Mouse (Mus musculus): ENCODE measurements around the gene Ttll5. TPM values are rescaled to one million over a fixed set of nuclear protein-coding genes. Genes with fewer than 3 reads are reported as not detected.

Ttll5 gene
- polyA plus RNA-seq, 1 experiment = 230 TPM

- peak overlapping the region; percentile 27; the same call in 1 of the 2 replicates for H3K27ac ChIP-seq (ENCODE audit: control insufficient read depth, insufficient read depth, low read depth, low read length)
- peak overlapping the region; percentile 9 for H3K4me3 ChIP-seq (ENCODE audit: control insufficient read depth, low read depth, low read length)
- no peaks in the 10 kb centered on the region for H3K36me3 ChIP-seq (ENCODE audit: control insufficient read depth, insufficient read depth, low read length)
- peaks cover 5% of the 10 kb centered on the region; the same call in 1 of the 2 replicates for H3K27me3 ChIP-seq (ENCODE audit: control insufficient read depth, insufficient read depth, low read length)
- H3K4me1 ChIP-seq (ENCODE audit: control insufficient read depth, insufficient read depth, low read length) = peaks cover 16% of the 10 kb centered on the region
- TF ChIP-seq CTCF (IDR thresholded peaks at IDR 0.05; ENCODE audit: control insufficient read depth, insufficient read depth, insufficient replicate concordance, low read depth, low read length) (no peak), POLR2A (IDR thresholded peaks at IDR 0.05; ENCODE audit: control insufficient read depth, low read depth, low read length) (no peak)
These were observed 252.9 kb downstream of the Ttll5 start for GRCm38 (mm10) chr12:86077322-86077721.

- no peaks in the 10 kb centered on the region for H3K36me3 ChIP-seq (ENCODE audit: control insufficient read depth, insufficient read depth, low read length)
- H3K27ac ChIP-seq (ENCODE audit: control insufficient read depth, insufficient read depth, low read depth, low read length) = peak overlapping the region; percentile 27; the same call in 1 of the 2 replicates
- H3K4me1 ChIP-seq (ENCODE audit: control insufficient read depth, insufficient read depth, low read length) = peaks cover 19% of the 10 kb centered on the region
- H3K27me3 ChIP-seq (ENCODE audit: control insufficient read depth, insufficient read depth, low read length) = peaks cover 5% of the 10 kb centered on the region; the same call in 1 of the 2 replicates
- TF ChIP-seq POLR2A (IDR thresholded peaks at IDR 0.05; ENCODE audit: control insufficient read depth, low read depth, low read length) (no peak), CTCF (IDR thresholded peaks at IDR 0.05; ENCODE audit: control insufficient read depth, insufficient read depth, insufficient replicate concordance, low read depth, low read length) (no peak)
- H3K4me3 ChIP-seq (ENCODE audit: control insufficient read depth, low read depth, low read length) = peak overlapping the region; percentile 9
These were observed 253.3 kb downstream of the Ttll5 start for GRCm38 (mm10) chr12:86077736-86078135.

- TF ChIP-seq CTCF (IDR thresholded peaks at IDR 0.05; ENCODE audit: control insufficient read depth, insufficient read depth, insufficient replicate concordance, low read depth, low read length) (no peak), POLR2A (IDR thresholded peaks at IDR 0.05; ENCODE audit: control insufficient read depth, low read depth, low read length) (no peak)
- Histone ChIP-seq H3K4me1 (ENCODE audit: control insufficient read depth, insufficient read depth, low read length) (peaks cover 22% of the 10 kb centered on the region), H3K27ac (ENCODE audit: control insufficient read depth, insufficient read depth, low read depth, low read length) (peak overlapping the region; percentile 64; the same call in 1 of the 2 replicates), H3K4me3 (ENCODE audit: control insufficient read depth, low read depth, low read length) (peak overlapping the region; percentile 90), H3K36me3 (ENCODE audit: control insufficient read depth, insufficient read depth, low read length) (no peaks in the 10 kb centered on the region), H3K27me3 (ENCODE audit: control insufficient read depth, insufficient read depth, low read length) (peaks cover 5% of the 10 kb centered on the region; the same call in 1 of the 2 replicates)
These were observed 253.7 kb downstream of the Ttll5 start for GRCm38 (mm10) chr12:86078176-86078552.

DNA sequence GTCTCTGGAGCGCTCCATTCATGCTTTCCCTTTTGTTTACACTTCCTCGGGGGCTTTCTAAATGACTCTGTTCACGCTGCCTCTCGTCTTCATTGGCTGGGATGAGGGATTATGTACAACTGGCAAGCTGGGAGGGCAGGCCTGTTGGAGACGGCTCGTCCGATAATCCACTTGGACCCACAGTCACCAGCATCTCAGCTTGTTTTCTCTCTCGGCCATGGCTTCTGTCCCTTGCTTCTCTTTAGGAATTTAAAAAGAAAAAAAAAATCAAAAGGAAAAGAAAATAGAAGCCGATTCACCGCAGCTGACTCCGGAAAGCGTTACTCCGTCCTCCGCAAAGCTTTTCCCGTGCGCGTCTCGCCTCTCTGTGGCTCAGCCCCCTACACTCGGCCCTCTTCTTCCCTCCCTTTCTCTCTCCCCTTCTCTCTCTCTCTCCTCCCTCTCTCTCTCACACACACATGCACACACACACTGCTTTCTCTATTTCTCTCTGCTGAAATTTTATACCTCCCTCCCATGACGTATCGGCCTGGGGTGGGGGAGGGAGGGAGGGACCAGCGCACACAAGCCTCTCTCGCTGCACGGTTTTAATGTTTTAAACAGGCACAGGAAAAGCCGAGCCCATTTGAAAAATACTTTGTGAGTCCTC is 254.2 kb downstream of the Ttll5 start, which contains the start of gene Tgfb3:
TSS of gene Tgfb3 (minus strand) at position 489 of the 649 bp plus-strand sequence.
- peak within 1 kb of the TSS; percentile 90 for H3K4me3 ChIP-seq (ENCODE audit: control insufficient read depth, low read depth, low read length)
- H3K27ac ChIP-seq (ENCODE audit: control insufficient read depth, insufficient read depth, low read depth, low read length) = peak within 1 kb of the TSS; percentile 84
- H3K4me1 ChIP-seq (ENCODE audit: control insufficient read depth, insufficient read depth, low read length) = peaks cover 22% of the 10 kb centered on the region
- H3K27me3 ChIP-seq (ENCODE audit: control insufficient read depth, insufficient read depth, low read length) = peaks cover 5% of the 10 kb centered on the region; the same call in 1 of the 2 replicates
- H3K36me3 ChIP-seq (ENCODE audit: control insufficient read depth, insufficient read depth, low read length) = no peaks in the 10 kb centered on the region
- no peak for TF ChIP-seq CTCF (IDR thresholded peaks at IDR 0.05; ENCODE audit: control insufficient read depth, insufficient read depth, insufficient replicate concordance, low read depth, low read length)
- no peak for TF ChIP-seq POLR2A (IDR thresholded peaks at IDR 0.05; ENCODE audit: control insufficient read depth, low read depth, low read length)

DNA sequence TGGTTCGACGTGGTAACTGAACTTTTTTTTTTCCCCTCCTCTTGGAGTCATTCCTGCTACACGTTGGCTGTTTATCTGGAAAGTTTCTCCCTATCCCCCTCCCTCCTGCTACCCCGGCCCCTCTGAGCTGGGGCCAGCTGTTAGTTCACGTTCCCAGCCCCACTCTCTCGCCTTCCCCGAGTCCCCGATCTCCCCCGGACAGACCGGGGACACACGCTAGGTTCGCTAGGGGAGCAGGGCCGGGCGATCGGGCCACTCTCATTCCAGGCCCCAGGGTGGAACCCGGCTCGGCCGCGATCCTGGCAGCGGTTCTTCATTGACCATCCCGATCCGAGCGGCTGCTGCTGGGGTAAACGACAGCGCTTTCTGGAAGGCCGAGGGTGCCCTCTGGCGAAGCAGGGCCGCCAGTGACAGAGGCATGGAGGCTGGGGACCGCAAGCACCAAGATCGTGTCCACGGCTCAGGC is 254.8 kb downstream of the Ttll5 start:
- H3K27me3 ChIP-seq (ENCODE audit: control insufficient read depth, insufficient read depth, low read length) = peaks cover 5% of the 10 kb centered on the region; the same call in 1 of the 2 replicates
- peak overlapping the region; percentile 90 for H3K4me3 ChIP-seq (ENCODE audit: control insufficient read depth, low read depth, low read length)
- H3K27ac ChIP-seq (ENCODE audit: control insufficient read depth, insufficient read depth, low read depth, low read length) = peak overlapping the region; percentile 84
- H3K36me3 ChIP-seq (ENCODE audit: control insufficient read depth, insufficient read depth, low read length) = no peaks in the 10 kb centered on the region
- H3K4me1 ChIP-seq (ENCODE audit: control insufficient read depth, insufficient read depth, low read length) = peaks cover 22% of the 10 kb centered on the region
- TF ChIP-seq CTCF (IDR thresholded peaks at IDR 0.05; ENCODE audit: control insufficient read depth, insufficient read depth, insufficient replicate concordance, low read depth, low read length) (peak; percentile 67; the same call in 1 of the 2 replicates), POLR2A (IDR thresholded peaks at IDR 0.05; ENCODE audit: control insufficient read depth, low read depth, low read length) (no peak)

DNA sequence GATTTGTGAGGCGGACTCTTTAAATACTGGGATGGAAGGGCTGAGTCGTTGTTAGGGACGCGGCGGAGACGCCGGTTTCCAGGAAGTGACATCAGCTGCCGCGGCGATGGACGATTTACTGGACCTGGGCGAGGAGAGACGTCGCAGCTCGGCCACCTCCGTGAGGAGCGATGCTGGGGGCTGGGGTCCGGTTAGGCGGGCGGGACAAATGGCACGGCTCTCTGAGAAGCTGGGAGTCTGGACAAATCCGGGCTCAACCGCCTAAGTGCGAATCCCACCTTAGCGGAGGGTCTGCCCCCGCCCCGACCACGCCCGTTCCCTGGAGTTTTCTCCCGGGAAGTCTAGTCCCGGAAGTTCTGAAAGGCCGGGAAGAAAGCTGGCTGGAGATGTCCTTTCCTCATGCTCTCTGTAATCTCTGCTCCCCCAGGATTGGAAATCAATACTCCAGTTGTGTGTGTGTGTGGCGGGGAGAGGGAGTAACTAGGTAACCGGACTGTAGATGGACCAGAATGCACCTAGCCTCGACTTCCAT is 258.1 kb downstream of the Ttll5 start, which contains the start of gene Ift43:
TSS of gene Ift43 (plus strand) at position 61 of the 532 bp plus-strand sequence.
- H3K4me1 ChIP-seq (ENCODE audit: control insufficient read depth, insufficient read depth, low read length) = peaks cover 26% of the 10 kb centered on the region
- TF ChIP-seq POLR2A (IDR thresholded peaks at IDR 0.05; ENCODE audit: control insufficient read depth, low read depth, low read length) (peak; percentile 84; the same call in 1 of the 2 replicates), CTCF (IDR thresholded peaks at IDR 0.05; ENCODE audit: control insufficient read depth, insufficient read depth, insufficient replicate concordance, low read depth, low read length) (no peak)
- peak within 1 kb of the TSS; percentile 88 for H3K27ac ChIP-seq (ENCODE audit: control insufficient read depth, insufficient read depth, low read depth, low read length)
- peaks cover 2% of the 10 kb centered on the region for H3K36me3 ChIP-seq (ENCODE audit: control insufficient read depth, insufficient read depth, low read length)
- H3K27me3 ChIP-seq (ENCODE audit: control insufficient read depth, insufficient read depth, low read length) = peaks cover 5% of the 10 kb centered on the region; the same call in 1 of the 2 replicates
- H3K4me3 ChIP-seq (ENCODE audit: control insufficient read depth, low read depth, low read length) = peak within 1 kb of the TSS; percentile 99

DNA sequence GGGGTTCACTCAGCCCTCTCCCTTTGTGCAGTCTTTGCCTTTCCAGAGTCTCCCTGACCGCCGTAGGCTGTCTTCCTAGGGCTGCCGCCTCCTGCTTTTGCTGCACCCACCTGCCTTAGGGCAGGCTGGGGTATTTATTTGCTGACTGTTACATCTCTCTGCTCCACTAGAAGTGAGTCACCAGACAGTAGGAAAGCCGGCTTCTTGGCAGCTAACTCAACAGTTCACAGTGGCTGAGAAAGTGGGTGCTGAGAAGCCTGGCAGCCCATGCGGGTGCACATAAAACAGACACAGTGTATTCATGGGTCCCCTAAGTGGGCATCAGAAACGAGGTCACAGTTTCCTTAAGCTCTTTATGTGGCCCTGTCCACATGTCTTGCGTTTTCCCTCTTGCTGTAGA is 261.4 kb downstream of the Ttll5 start:
- TF ChIP-seq CTCF (IDR thresholded peaks at IDR 0.05; ENCODE audit: control insufficient read depth, insufficient read depth, insufficient replicate concordance, low read depth, low read length) = no peak
- TF ChIP-seq POLR2A (IDR thresholded peaks at IDR 0.05; ENCODE audit: control insufficient read depth, low read depth, low read length) = no peak
- peaks cover 2% of the 10 kb centered on the region for H3K36me3 ChIP-seq (ENCODE audit: control insufficient read depth, insufficient read depth, low read length)

More for the DNA sequence above, 261.4 kb downstream of the Ttll5 start:
- H3K27ac ChIP-seq (ENCODE audit: control insufficient read depth, insufficient read depth, low read depth, low read length) = no peak overlapping the region
- H3K27me3 ChIP-seq (ENCODE audit: control insufficient read depth, insufficient read depth, low read length) = no peaks in the 10 kb centered on the region
- H3K4me1 ChIP-seq (ENCODE audit: control insufficient read depth, insufficient read depth, low read length) = peaks cover 13% of the 10 kb centered on the region
- peak overlapping the region; percentile 71 for H3K4me3 ChIP-seq (ENCODE audit: control insufficient read depth, low read depth, low read length)
